Mouse (Mus musculus) urinary bladder, adult 2 months (tissue): Measurements from ENCODE around the gene Elovl1. TPM values are rescaled to one million over a fixed set of nuclear protein-coding genes. Genes with fewer than 3 reads are reported as not detected.

ENCODE experiments used
- DNase-seq: peaks from one replicate; pipeline ENCODE4 v3.0.0; 2022; ENCODE audit warnings: low spot score
- polyA plus RNA-seq: library from polyadenylated mRNA; depleted of rRNA; stranded (reverse); fragments of >200 nt; gene quantifications from 2 replicates; pipeline ENCODE4 v1.2.3, GENCODE M21; 2012; rRNA removed

Gene Elovl1
- polyA plus RNA-seq = 167 and 193 TPM in 2 replicates

DNA sequence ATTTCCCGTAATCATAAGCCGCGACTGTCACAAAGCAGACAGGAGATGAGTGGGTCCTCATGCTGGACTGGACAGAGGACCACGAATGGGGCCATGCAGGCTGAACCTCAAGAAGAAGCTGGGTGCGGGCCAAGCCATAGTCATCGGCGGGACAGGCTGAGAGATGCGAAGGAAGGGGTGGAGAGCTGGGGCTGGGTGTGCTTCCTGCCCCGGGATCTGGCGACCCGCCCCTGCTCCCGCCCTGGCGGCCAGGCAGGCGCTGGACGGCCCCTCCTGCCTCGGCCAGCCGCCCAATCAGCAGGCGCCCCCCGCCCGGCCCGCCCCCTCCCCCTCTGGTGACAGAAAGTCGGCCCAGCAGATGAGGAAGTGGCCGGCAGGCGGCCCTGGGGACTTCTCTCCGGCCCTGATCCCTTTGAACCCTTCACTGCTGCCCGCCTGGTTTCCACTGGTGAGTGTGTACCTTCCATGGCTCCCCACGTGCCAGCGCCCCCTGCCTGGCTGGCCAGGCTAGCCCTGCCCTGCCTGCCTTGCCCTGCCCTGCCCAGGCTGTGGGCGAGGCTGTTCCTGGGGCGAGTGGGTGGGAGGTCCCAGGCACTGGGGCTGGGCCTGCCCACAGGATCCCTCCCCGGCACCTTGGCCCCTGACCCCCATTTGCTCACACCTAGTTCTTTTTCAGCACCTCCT, at the start of gene Elovl1:
TSS of gene Elovl1 (plus strand) at position 326 of the 684 bp plus-strand sequence.
- DNase-seq = peak; percentile 84

DNA sequence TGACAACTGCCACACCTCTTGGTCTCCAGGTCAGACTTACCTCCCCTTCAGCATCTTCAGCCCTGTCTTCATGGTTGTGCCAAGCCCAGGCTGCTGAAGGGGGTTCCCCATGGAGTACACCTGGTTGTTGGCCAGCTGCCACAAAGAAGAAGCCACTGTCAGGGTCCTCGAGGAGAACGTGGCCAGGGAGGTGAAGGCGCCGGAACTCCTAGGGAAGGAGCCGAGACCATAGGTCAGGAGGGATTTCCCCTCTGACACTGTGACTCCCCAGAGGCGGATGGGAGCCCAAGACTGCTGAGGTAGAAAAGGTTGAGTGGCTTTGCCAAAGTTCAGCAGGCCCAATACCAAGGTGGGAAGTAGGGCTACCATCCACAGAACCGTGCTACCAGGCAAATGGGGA, 44.6 kb upstream of the Elovl1 start:
- DNase-seq = no peak

DNA sequence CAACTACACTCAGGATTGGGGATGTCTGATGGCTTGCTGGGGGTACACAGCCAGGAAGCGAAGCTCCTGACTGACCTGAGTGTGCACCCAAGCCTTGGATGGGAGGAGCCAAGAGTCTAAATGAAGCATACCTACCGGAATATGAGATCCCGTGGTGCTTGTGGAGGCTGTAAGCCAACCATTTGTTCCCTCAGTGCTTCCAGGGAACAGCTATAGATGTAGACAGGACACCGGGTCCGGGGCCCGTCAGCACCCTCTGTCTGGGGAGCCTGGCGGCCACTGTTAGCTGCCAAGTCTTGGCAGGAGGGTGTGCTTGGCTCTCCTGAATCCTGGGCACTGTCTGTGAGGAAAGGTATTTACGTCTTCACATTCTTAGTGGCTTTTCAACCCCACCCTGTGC, 40.6 kb upstream of the Elovl1 start:
- no peak for DNase-seq

DNA sequence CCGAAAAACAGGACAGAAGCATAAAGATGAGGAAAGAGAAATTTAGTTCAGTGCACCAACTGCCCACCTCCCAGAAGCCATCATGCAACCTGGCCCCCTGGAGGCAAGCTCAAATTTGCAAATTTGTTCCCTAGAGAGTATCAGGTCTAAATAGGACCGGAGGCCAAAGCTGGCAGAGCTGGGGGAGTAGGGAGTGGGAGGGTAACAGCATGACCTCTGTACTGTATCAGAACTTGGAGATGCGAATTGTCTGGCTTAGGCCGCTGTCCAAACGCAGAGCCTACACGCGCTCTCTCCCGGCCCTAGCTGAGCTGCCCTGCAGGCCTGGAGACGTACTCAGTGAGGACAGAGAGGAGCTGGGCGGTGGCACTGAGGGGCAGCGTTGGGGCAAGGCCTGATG, 37.7 kb upstream of the Elovl1 start:
- DNase-seq = no peak

DNA sequence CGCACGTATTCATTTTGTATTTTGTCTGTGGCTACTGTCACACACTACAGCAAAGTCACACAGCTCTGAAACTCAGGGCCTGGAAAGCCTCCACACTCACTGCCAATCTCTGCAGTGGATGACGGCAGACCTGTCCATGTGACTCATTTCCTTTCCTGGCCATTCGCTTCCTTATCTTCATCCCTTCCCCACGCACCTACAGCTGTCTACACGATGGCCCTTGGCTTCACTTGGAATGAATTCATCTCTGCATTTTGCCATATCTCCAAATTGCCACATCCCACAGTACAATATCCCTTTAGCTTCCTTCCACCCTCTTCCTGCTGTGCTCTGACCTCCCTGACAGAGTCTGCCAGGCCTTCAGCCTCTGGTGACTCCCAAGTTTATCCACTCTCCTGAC, 33.4 kb upstream of the Elovl1 start:
- DNase-seq = no peak

DNA sequence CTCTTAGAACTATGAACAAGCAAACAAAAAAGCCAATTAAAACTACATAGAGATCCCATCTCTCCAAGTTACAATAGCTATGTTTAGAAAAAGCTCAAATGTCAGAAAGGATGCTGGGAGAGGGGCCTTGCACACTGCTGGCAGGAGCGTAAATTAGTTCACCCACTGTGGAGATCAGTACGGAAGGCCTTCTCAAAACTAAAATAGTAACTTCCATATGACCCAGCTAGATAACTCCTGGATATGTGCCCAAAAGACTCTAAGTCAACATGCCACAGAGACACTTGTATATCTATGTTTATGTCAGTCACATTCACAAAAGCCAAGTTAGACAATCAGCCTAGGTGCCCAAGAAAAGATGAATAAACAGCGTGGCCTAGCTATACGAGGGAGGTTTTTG, 32.6 kb upstream of the Elovl1 start:
- DNase-seq = no peak

DNA sequence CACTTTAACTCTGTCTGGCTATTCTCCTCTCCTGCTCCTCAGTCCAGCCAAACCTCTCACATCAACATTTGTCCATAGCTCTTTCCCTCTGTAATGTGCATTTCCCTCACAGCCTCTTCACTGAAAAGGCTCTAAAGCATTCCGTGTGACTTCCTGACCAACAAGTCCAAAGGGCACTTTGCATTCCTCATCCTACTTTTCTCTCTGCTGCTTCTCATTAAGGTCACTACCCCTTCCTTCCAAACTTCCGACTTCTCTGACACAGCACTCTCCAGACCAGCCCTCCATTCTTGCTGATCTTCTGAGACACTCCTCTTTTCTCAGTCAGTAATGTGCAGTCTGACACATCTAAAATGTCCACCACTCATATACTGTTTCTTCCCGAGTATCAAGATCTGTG, 31.5 kb upstream of the Elovl1 start:
- no peak for DNase-seq

DNA sequence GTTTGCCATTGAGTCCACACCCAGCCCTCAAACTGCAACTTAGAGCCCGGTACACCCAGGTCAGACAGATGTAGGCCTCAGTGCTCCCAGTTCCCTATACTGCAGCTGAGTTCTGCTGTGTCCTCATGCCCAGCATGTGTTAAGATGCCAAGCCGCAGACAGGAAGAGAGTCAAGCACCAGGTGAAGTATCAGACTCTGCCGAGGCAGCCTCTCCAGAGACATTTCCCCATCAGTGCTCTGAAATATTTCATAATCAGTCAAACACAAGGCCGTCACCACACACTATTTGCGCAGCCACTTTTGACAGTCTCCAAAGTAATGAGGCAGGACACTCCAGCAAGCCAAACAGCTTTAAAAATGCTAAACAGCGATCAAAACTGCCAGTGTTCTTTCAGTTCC, 29.5 kb upstream of the Elovl1 start:
- no peak for DNase-seq

DNA sequence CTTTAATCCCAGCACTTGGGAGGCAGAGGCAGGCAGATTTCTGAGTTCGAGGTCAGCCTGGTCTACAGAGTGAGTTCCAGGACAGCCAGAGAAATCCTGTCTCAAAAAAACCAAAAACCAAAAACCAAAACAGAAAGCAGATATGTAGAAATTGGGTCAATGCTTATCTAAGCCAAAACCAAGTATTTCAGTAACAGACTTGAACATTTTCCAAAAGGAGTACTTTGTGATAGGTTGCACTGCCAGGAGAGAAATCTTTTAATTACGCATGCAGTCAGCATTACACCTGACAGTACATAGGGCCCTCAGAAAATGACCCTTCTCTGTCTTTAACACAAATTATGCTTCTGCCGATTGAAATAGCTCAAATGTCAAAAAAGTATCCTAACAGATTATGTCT, 26.5 kb upstream of the Elovl1 start:
- no peak for DNase-seq

DNA sequence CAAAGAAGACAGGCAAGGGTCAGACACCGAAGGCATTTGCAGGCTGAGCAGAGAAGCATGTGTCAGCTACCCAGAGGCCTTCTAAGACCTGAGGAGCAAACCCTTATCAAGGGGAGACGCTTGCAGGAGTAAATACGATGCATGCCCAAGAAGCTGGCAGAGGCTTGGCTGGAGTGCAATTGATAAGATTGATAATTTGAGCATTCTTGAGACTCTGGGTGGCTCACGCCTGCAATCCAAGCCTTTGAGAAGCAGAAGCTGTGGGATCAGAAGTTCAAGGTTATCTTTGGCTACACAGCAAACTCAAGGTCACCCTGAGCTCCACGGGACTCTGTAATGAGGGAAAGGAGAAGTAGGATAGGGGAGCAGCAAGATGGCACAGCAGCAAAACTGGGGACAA, 26.0 kb upstream of the Elovl1 start:
- no peak for DNase-seq

DNA sequence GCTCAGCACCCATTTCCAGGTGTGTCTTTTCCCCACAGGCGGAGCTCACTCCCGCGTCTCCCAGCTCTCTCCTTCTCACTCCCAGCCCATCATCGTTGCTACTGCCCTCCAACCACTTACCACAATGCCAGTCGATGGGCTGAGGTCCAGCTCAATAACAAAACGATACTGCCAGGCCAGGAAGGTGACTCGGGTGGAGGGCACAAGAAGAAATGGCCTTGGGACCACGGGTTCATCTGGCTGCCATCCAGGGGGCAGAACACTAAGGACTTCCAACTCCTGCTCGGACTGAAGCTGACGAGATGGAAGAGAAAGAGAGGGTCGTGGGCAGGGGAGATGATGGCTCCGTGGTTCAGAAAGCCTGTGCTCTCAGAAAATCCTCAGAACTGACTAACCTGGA, 25.2 kb upstream of the Elovl1 start:
- no peak for DNase-seq

DNA sequence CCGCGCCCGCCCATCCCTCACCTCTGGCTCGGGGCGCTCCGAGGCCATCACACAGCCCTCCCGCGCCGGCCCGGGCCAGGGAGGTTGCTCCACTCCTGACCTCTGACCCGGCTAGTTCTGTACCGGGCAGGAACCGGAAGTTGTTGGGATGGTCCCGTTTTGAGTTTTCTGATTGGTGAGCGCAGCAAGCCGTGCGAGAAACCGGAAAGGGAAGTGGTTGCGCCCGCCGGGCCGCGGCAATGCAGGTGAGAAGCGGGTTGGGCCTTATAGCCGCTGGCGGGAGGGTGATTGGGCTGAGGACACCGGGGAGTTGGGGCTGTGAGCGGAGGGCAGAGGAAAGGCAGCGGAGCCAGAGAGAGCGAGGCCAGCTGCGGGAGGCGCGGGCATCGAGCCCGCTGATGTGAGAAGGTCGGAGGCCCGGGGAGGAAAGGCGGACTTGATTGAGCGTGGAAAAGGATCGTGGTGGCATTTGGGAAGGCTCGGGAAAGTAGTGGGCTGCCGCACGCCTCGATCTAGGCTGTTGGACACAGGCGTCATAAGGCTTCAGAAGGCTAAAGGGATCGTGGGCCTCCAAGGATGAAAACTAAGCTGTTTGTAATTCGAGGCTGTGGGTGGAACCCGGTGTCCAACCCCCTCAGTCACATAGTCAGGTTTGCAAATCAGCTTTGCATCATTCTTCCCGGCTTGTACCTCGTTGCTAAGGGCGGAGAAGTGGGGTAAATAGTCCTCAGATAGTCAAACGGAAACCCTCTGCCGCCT, 18.6 kb upstream of the Elovl1 start, which contains the start of the genes Szt2 and Med8:
TSS of gene Szt2 (minus strand) at position 132 of the 759 bp plus-strand sequence.
TSS of gene Med8 (plus strand) at position 196 of the 759 bp plus-strand sequence.
- peak; percentile 83 for DNase-seq

DNA sequence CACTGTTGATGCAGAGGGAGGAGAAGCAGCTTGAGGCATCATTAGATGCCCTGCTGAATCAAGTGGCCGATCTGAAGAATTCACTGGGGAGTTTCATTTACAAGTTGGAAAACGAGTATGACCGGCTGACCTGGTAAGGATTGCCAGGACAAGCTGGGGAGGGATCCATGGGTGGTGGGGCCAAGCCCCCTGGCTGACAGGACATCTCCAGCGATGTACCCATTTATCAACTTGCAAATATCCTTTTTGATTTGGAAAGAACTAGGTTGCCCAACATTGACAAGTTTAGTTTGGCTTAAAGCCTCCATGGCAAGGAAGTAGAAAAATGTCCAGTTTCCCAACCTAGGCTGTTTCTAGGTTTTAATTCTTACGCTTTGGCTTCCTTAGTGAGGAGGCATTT, 17.0 kb upstream of the Elovl1 start:
- DNase-seq = no peak

DNA sequence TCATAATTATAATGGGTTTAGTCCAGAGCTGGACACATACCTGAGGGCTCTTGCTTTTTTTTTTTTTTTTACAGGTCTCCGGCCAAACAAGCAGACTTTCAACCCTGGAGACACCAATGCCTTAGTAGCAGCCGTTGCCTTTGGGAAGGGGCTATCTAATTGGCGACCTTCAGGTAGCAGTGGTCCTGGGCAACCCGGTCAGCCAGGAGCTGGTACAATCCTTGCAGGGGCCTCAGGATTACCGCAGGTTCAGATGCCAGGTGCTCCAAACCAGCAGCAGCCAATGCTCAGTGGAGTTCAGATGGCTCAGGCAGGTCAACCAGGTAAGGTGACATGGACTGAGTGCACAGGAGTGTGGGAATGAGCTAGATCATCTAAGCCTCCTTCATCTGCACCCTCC, 14.3 kb upstream of the Elovl1 start:
- no peak for DNase-seq

DNA sequence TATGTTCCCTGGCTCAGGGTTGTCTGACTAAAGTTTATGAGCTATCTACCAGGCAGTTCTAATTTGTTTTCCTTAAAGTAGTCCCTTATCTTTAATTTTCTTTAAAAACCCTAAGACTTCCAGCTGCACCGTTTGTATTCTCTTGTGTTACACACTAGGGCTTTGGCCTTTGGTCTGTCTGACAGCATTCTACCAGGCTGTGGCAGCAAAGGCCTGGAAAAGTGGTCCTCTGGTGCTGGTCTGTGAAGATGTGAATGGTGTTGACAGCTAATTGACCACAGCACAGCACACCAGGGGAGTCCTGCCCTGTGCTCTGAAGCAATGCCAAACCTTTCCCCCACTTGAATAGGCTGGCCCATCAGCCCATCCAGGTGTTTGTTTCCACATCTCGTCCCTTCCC, 12.1 kb upstream of the Elovl1 start:
- no peak for DNase-seq

DNA sequence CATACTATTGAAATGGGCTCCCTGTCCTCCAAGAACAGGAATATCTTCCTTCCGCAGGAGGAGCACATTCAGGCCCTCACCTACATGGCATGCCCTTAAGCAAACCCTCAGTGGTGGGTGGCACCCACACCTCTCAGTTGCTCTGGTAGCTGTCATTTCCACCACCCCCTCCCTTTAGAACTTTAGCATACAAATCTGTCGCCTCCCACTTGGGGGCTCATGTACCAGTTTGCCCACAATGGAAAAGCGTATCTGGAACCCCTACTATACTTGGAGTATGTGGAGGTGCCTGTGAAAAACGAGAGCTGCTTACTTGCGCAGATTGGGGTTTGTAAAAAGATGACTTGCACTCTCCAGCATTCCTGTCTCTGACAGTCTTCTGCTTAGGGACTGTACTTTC, 11.6 kb upstream of the Elovl1 start:
- DNase-seq = no peak

DNA sequence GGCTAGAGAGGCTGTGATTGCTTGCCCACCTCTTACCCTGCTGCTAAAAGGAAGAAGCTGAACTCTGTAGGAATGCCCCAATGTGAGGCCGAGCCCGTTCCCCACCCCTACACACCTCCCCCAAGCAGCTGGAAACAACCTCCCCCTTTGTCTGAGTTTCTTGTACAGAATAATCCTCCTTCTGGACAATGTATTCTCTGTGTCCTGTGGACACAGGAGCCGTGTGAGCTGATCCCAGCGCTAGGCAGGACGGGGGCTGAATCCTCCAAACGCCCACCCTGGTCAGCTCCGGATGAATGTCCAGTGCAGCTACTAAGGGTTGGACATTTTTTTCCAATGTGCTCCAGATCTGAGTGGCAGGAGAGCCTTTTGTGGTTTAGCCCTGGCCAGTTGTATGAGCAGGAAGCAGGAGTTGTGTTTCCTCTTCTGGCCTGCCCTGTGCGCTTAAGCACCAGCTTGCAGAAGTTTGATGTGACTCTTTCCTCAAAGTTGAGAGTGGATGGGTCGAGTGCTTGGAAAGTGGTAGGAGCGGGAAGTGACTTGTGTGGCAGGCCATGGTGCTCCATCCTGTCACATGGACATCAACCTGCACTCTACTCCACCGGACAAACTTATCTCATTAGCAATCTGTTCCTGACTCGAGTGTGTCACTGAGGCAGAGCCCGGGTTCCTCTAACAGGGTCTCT, 10.6 kb upstream of the Elovl1 start:
- DNase-seq = no peak

DNA sequence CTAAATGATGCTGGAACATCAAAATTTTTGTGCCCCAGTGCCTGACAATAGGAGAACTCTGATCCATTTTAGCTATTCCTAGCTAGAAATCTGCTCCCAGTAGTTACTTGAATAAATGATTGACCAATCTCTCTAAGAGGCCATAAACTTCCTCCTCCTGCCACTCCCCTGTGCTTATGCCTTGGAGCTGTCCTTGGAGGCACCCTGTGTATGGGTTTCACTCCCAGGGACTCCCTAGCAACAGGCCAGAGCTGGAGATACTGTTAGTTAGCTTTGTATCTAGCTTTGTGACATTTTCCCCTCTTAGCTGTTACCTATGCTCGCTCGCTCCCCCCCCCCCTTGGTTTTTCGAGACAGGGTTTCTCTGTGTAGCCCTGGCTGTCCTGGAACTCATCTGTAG, 6.5 kb upstream of the Elovl1 start:
- no peak for DNase-seq

DNA sequence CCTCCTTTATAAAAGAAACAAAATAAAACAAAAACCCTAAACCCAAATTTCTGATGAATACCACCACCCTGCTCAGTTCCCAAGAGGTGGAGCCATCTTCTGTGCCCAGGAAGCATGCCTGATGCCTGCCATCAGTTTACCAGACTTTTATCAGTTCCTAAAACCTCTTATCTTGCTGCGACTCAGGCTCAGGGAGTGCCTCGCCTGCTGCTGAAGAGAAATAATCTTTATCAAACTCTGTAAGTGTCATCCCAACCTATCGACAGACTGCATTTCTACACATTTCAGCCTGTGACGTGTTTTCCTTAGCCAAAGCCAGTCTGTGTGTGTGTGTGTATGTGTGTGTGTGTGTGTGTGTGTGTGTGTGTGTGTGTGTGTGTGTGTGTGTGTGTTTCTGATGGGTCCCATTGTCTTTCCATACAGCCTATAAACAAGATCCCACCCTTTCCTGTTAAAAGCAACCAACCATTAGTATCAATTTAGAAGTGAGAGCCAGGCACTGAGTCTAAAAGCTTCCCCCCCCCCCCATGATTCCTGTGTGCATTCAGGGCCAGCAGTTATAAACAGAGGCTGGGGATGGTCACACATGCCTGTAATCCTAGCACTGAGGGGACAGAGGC, 3.2 kb upstream of the Elovl1 start:
- no peak for DNase-seq

DNA sequence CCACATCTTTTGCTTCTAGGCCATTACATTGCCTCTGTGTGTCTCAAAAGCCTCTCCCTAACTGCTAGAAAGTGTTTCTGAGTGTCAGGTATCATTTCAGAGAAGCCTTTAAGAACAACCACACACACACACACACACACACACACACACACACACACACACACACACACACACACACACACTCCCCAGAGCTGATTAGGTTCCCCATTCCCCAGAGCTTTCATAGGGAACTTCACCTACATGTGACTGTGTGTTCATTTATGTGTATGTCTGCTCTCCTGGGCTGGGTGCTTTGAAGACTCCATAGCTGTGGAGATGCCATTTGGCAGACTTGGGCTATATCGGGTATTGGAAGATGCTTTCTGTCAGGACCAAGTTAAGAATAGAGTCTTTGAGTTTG, 2.5 kb upstream of the Elovl1 start:
- DNase-seq = no peak

DNA sequence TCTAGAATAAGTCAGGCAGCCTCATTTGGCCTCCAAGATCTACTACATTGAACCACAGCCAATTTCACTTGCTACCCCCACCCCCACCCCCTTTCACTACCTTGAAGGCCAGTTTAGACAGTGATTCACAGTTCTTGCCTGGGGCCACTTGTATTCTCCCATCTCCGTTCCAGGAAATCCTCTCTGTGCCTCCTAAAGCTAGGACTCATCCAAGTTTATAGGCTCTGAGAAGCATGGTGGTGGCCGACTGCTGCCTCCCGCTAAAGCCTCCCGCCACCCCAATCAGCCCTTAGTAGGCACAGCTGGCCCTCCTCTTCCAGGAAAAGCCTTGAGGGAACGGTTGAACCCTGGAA, 502 bp upstream of the Elovl1 start:
- no peak for DNase-seq

DNA sequence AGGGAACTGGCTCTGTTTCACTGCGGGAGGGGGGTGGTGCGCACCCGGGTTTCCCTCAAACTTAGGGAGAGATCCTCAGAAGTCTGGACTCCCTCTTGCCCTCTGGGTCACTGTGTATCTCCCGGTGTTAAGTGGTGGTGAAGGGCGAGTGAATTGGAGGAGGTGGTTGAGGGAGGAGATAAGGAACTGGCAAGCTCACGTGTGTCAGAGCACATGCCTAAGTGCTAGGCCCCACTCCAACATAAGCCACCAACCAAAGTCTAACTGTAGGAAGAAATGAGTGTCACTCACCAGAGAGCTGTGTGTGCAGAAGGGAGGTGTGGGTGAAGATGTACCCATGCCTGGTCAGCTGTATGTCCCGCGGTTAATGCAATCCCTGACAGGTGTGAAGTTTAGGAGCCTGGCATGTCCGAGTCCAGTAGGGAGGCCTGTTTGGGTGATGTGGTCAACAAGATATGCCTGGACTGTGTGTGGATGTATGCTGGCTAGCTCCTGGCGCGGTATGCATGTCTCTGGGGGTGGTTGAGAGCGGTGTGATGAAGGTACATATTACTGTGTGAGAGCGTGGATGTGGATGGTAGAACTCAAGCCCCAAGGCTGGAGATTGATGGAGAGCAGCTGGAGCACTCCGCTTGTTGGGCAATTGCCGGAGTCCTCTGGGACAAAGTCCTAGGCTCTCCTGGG, 780 bp downstream of the Elovl1 start:
- no peak for DNase-seq
